Mouse (Mus musculus): ENCODE measurements around the gene Klhl30. TPM values are rescaled to one million over a fixed set of nuclear protein-coding genes. Genes with fewer than 3 reads are reported as not detected.

The Klhl30 gene
- polyA plus RNA-seq, 1 experiment from 2014 or later = not detected

GRCm38 (mm10) chr1:91398260-91399062 is 47.6 kb downstream of the Klhl30 start, which contains the start of gene Ilkap:
Ilkap (minus strand) TSS chr1:91398815.
- no peaks in the 10 kb centered on the region for H3K9me3 ChIP-seq (ENCODE audit: control insufficient read depth, low read length)
- no peaks in the 10 kb centered on the region for H3K36me3 ChIP-seq (ENCODE audit: control insufficient read depth, insufficient read depth, low read length)
- peak within 1 kb of the TSS; percentile 94 for H3K9ac ChIP-seq (ENCODE audit: low read length)
- H3K4me2 ChIP-seq (ENCODE audit: low read depth, low read length, severe bottlenecking) = peak within 1 kb of the TSS; percentile 89
- DNase-seq (ENCODE audit: low spot score) (peak; percentile 92), ATAC-seq (replicated peaks; ENCODE audit: low FRiP score) (peak; percentile 96)
- H3K27me3 ChIP-seq (ENCODE audit: control insufficient read depth, insufficient read depth, low read length) = no peaks in the 10 kb centered on the region
- peak within 1 kb of the TSS; percentile 71 for H3K27ac ChIP-seq (ENCODE audit: low read depth, low read length)
- H3K4me3 ChIP-seq (ENCODE audit: low read depth, low read length) = peak within 1 kb of the TSS; percentile 86
- under 1% methylated on average over 57 of the region's 91 CpGs for WGBS
- H3K4me1 ChIP-seq (replicated peaks; ENCODE audit: control insufficient read depth, insufficient read depth, low read length) = peaks cover 4% of the 10 kb centered on the region

GRCm38 (mm10) chr1:91404976-91405375 is 54.2 kb downstream of the Klhl30 start:
- no peak overlapping the region for H3K4me2 ChIP-seq (ENCODE audit: low read depth, low read length, severe bottlenecking)
- no peaks in the 10 kb centered on the region for H3K9me3 ChIP-seq (ENCODE audit: control insufficient read depth, low read length)
- no peak overlapping the region for H3K9ac ChIP-seq (ENCODE audit: low read length)
- H3K27ac ChIP-seq (ENCODE audit: low read depth, low read length) = no peak overlapping the region
- H3K36me3 ChIP-seq (ENCODE audit: control insufficient read depth, insufficient read depth, low read length) = no peaks in the 10 kb centered on the region
- DNase-seq (ENCODE audit: low spot score) (no peak), ATAC-seq (replicated peaks; ENCODE audit: low FRiP score) (no peak)
- no peaks in the 10 kb centered on the region for H3K4me1 ChIP-seq (replicated peaks; ENCODE audit: control insufficient read depth, insufficient read depth, low read length)
- H3K27me3 ChIP-seq (ENCODE audit: control insufficient read depth, insufficient read depth, low read length) = no peaks in the 10 kb centered on the region; the same call in 1 of the 2 replicates
- 39% methylated on average over 1 of the region's 1 CpGs for WGBS
- H3K4me3 ChIP-seq (ENCODE audit: low read depth, low read length) = no peak overlapping the region

GRCm38 (mm10) chr1:91405406-91406169 is 54.8 kb downstream of the Klhl30 start:
- no peak overlapping the region for H3K4me2 ChIP-seq (ENCODE audit: low read depth, low read length, severe bottlenecking)
- no peaks in the 10 kb centered on the region for H3K9me3 ChIP-seq (ENCODE audit: control insufficient read depth, low read length)
- 62% methylated on average over 23 of the region's 23 CpGs for WGBS
- no peak overlapping the region for H3K4me3 ChIP-seq (ENCODE audit: low read depth, low read length)
- DNase-seq (ENCODE audit: low spot score) (no peak), ATAC-seq (replicated peaks; ENCODE audit: low FRiP score) (no peak)
- H3K27me3 ChIP-seq (ENCODE audit: control insufficient read depth, insufficient read depth, low read length) = no peaks in the 10 kb centered on the region; the same call in 1 of the 2 replicates
- no peak overlapping the region for H3K27ac ChIP-seq (ENCODE audit: low read depth, low read length)
- H3K36me3 ChIP-seq (ENCODE audit: control insufficient read depth, insufficient read depth, low read length) = no peaks in the 10 kb centered on the region
- no peak overlapping the region for H3K9ac ChIP-seq (ENCODE audit: low read length)
- no peaks in the 10 kb centered on the region for H3K4me1 ChIP-seq (replicated peaks; ENCODE audit: control insufficient read depth, insufficient read depth, low read length)

- ATAC-seq (replicated peaks; ENCODE audit: low FRiP score) (no peak), DNase-seq (ENCODE audit: low spot score) (no peak)
- no peak overlapping the region for H3K4me2 ChIP-seq (ENCODE audit: low read depth, low read length, severe bottlenecking)
- H3K9me3 ChIP-seq (ENCODE audit: control insufficient read depth, low read length) = no peaks in the 10 kb centered on the region
- H3K27me3 ChIP-seq (ENCODE audit: control insufficient read depth, insufficient read depth, low read length) = no peaks in the 10 kb centered on the region; the same call in 1 of the 2 replicates
- no peaks in the 10 kb centered on the region for H3K36me3 ChIP-seq (ENCODE audit: control insufficient read depth, insufficient read depth, low read length)
- H3K4me1 ChIP-seq (replicated peaks; ENCODE audit: control insufficient read depth, insufficient read depth, low read length) = peaks cover 5% of the 10 kb centered on the region
- H3K9ac ChIP-seq (ENCODE audit: low read length) = no peak overlapping the region
- WGBS = 80% methylated on average over 4 of the region's 4 CpGs
- no peak overlapping the region for H3K27ac ChIP-seq (ENCODE audit: low read depth, low read length)
- no peak overlapping the region for H3K4me3 ChIP-seq (ENCODE audit: low read depth, low read length)
These were observed 57.0 kb downstream of the Klhl30 start for GRCm38 (mm10) chr1:91407819-91408218.

- peak overlapping the region; percentile 78 for H3K4me2 ChIP-seq (ENCODE audit: low read depth, low read length, severe bottlenecking)
- WGBS = 48% methylated on average over 8 of the region's 8 CpGs
- H3K27me3 ChIP-seq (ENCODE audit: control insufficient read depth, insufficient read depth, low read length) = no peaks in the 10 kb centered on the region
- H3K27ac ChIP-seq (ENCODE audit: low read depth, low read length) = no peak overlapping the region
- no peaks in the 10 kb centered on the region for H3K36me3 ChIP-seq (ENCODE audit: control insufficient read depth, insufficient read depth, low read length)
- peak overlapping the region; percentile 61 for H3K4me3 ChIP-seq (ENCODE audit: low read depth, low read length)
- peaks cover 20% of the 10 kb centered on the region for H3K4me1 ChIP-seq (replicated peaks; ENCODE audit: control insufficient read depth, insufficient read depth, low read length)
- no peaks in the 10 kb centered on the region for H3K9me3 ChIP-seq (ENCODE audit: control insufficient read depth, low read length)
- ATAC-seq (replicated peaks; ENCODE audit: low FRiP score) (no peak), DNase-seq (ENCODE audit: low spot score) (peak; percentile 54)
- H3K9ac ChIP-seq (ENCODE audit: low read length) = peak overlapping the region; percentile 86
These were observed 60.9 kb downstream of the Klhl30 start for GRCm38 (mm10) chr1:91411631-91412285.

Other genes starting within 250 kb of the Klhl30 start
- gene Rbm44, start 205.9 kb upstream of the Klhl30 start, polyA plus RNA-seq (2014; fragmentation: Nextera tagmentation; extraction: Ambion mirVana) = 0.37 and 0.51 TPM in 2 replicates
- gene Ramp1, start 171.2 kb upstream of the Klhl30 start, polyA plus RNA-seq (2014; fragmentation: Nextera tagmentation; extraction: Ambion mirVana) = 0.12 and 0.41 TPM in 2 replicates
- 78.9 and 84.7 TPM in 2 replicates for gene Ube2f, start 100.7 kb upstream of the Klhl30 start, polyA plus RNA-seq (2014; fragmentation: Nextera tagmentation; extraction: Ambion mirVana)
- gene Scly, start 52.7 kb upstream of the Klhl30 start, polyA plus RNA-seq (2014; fragmentation: Nextera tagmentation; extraction: Ambion mirVana) = 14.2 and 17.0 TPM in 2 replicates
- gene Espnl, start 28.9 kb upstream of the Klhl30 start, polyA plus RNA-seq (2014; fragmentation: Nextera tagmentation; extraction: Ambion mirVana) = 0.04 and 0.08 TPM in 2 replicates
- 0.91 and 2.0 TPM in 2 replicates for gene Erfe, start 15.4 kb downstream of the Klhl30 start, polyA plus RNA-seq (2014; fragmentation: Nextera tagmentation; extraction: Ambion mirVana)
- gene Ilkap, start 47.8 kb downstream of the Klhl30 start, polyA plus RNA-seq (2014; fragmentation: Nextera tagmentation; extraction: Ambion mirVana) = 161 and 166 TPM in 2 replicates
- 258 and 260 TPM in 2 replicates for gene Hes6, start 63.0 kb downstream of the Klhl30 start, polyA plus RNA-seq (2014; fragmentation: Nextera tagmentation; extraction: Ambion mirVana)
- 2.7 and 3.6 TPM in 2 replicates for gene Per2, start 108.3 kb downstream of the Klhl30 start, polyA plus RNA-seq (2014; fragmentation: Nextera tagmentation; extraction: Ambion mirVana)
- 9.1 and 10.3 TPM in 2 replicates for gene Traf3ip1, start 143.6 kb downstream of the Klhl30 start, polyA plus RNA-seq (2014; fragmentation: Nextera tagmentation; extraction: Ambion mirVana)
- 11.9 and 12.7 TPM in 2 replicates for gene Asb1, start 189.5 kb downstream of the Klhl30 start, polyA plus RNA-seq (2014; fragmentation: Nextera tagmentation; extraction: Ambion mirVana)

All from forebrain, embryonic 11.5 days (tissue).